In genomic region chr11:73049335-73049734, GRCm38 (mm10) we compare ENCODE assay signal across 8 mouse cellular contexts. TPM values are rescaled to one million over a fixed set of nuclear protein-coding genes. Genes with fewer than 3 reads are reported as not detected.
DNase-seq lines count a peak whose midpoint lies in the region; ATAC-seq and TF ChIP-seq lines count a peak whose summit lies in the region.

No protein-coding gene starts in this region.

- TF ChIP-seq CTCF in hindbrain, postnatal 0 days (IDR thresholded peaks at IDR 0.05; ENCODE audit: low read depth), result peak; percentile 89

- no peak overlapping the region for H3K27ac ChIP-seq in hindbrain, postnatal 0 days

- no peaks in the 10 kb centered on the region for H3K27me3 ChIP-seq in hindbrain, postnatal 0 days (ENCODE audit: insufficient read depth, low read length)

- H3K4me1 ChIP-seq in hindbrain, postnatal 0 days (ENCODE audit: insufficient read depth, low read length), result 0 out of 2 replicates have a peak, but pooled peaks cover 5% of the 10 kb centered on the region

- no peaks in the 10 kb centered on the region for H3K9me3 ChIP-seq in hindbrain, postnatal 0 days (ENCODE audit: low read length)

- H3K36me3 ChIP-seq in hindbrain, postnatal 0 days (ENCODE audit: insufficient read depth, low read length), result peaks cover 29% of the 10 kb centered on the region; the same call in 1 of the 2 replicates

- WGBS in hindbrain, postnatal 0 days, result 1% methylated on average over 4 of the region's 4 CpGs

- DNase-seq in CD4-positive, CD25-positive, alpha-beta regulatory T cell, adult 2 months (ENCODE audit: low read depth, low spot score), result peak; percentile 82
- DNase-seq in gastrocnemius, adult 8-10 months (ENCODE audit: low spot score in 2 of 2), result peak; percentile 59 to 61
- peak; percentile 90 for DNase-seq in hindbrain, postnatal 0 days (ENCODE audit: low spot score)
- DNase-seq in left cerebral cortex, postnatal 14 days (ENCODE audit: low spot score in 2 of 2), result peak; percentile 82 to 83
- DNase-seq in right cerebral cortex, postnatal 25 days, result peak; percentile 65

- intact Hi-C loops in left cerebral cortex, postnatal 14 days (cut with DNase I), result no loop called here

- H3K4me3 ChIP-seq in hindbrain, postnatal 0 days (ENCODE audit: low read length), result 0 out of 2 replicates have a peak overlapping the region, but pooled peaks have one; percentile 82

- no peak overlapping the region for H3K9ac ChIP-seq in hindbrain, postnatal 0 days (replicated peaks; ENCODE audit: low read length)

- no peak for ATAC-seq in CD4-positive, CD25-positive, alpha-beta regulatory T cell, adult 4 months
- ATAC-seq in common myeloid progenitor, adult 5-6 weeks (replicated peaks; ENCODE audit: low read depth, poor library complexity, severe bottlenecking), result peak; percentile 32; the same call in 1 of the 2 replicates
- no peak for ATAC-seq in hindbrain, postnatal 0 days
- peak; percentile 40 for ATAC-seq in megakaryocyte progenitor cell, adult 5-6 weeks (replicated peaks; ENCODE audit: poor library complexity)

- H3K4me2 ChIP-seq in hindbrain, postnatal 0 days (ENCODE audit: low read depth, low read length), result peak overlapping the region; percentile 64

RNA-seq across cellular contexts. Expression of gene Ncbp3, which starts 1.8 kb away (rescaled TPM):
- 10 to 100 TPM; 17.1 to 21.5 TPM for polyA plus RNA-seq in CD4-positive, CD25-positive, alpha-beta regulatory T cell, adult 4 months (2017; shearing (Covaris generic))
- total RNA-seq in common myeloid progenitor, adult 5-6 weeks (2017), result 12.4 and 15.4 TPM in 2 replicates
- 1 to 10 TPM; 2.3 to 3.3 (median 2.9) TPM for total RNA-seq in gastrocnemius, adult 8-10 months (2022)
- total RNA-seq in hindbrain, postnatal 0 days (2014; rRNA removed), result 5.2 and 6.9 TPM in 2 replicates
- polyA plus RNA-seq in hindbrain, postnatal 0 days (2015; fragmentation: Nextera tagmentation; extraction: Ambion mirVana), result 7.3 and 7.7 TPM in 2 replicates
- 1 to 10 TPM; 8.0 to 9.7 TPM for total RNA-seq in left cerebral cortex, postnatal 14 days (2021)
- total RNA-seq in megakaryocyte progenitor cell, adult 5-6 weeks (2015), result 9.6 and 10.2 TPM in 2 replicates
- total RNA-seq in megakaryocyte progenitor cell, adult 5-6 weeks (2017), result 12.7 and 15.1 TPM in 2 replicates

RNA-seq across cellular contexts. Expression of gene Camkk1, which starts 30.5 kb away (rescaled TPM):
- 1 to 10 TPM; 2.3 to 5.8 TPM for polyA plus RNA-seq in CD4-positive, CD25-positive, alpha-beta regulatory T cell, adult 4 months (2017; shearing (Covaris generic))
- total RNA-seq in common myeloid progenitor, adult 5-6 weeks (2017), result 1.6 and 1.8 TPM in 2 replicates
- total RNA-seq in gastrocnemius, adult 8-10 months (2022), result under 1 TPM; 0.22 to 0.32 (median 0.28) TPM
- 27.4 and 32.5 TPM in 2 replicates for total RNA-seq in hindbrain, postnatal 0 days (2014; rRNA removed)
- 26.5 and 26.7 TPM in 2 replicates for polyA plus RNA-seq in hindbrain, postnatal 0 days (2015; fragmentation: Nextera tagmentation; extraction: Ambion mirVana)
- total RNA-seq in left cerebral cortex, postnatal 14 days (2021), result 10 to 100 TPM; 47.2 to 53.4 TPM
- total RNA-seq in megakaryocyte progenitor cell, adult 5-6 weeks (2015), result 0.35 and 0.59 TPM in 2 replicates
- 1.2 and 1.4 TPM in 2 replicates for total RNA-seq in megakaryocyte progenitor cell, adult 5-6 weeks (2017)

RNA-seq across cellular contexts. Expression of gene Itgae, which starts 41.0 kb away (rescaled TPM):
- polyA plus RNA-seq in CD4-positive, CD25-positive, alpha-beta regulatory T cell, adult 4 months (2017; shearing (Covaris generic)), result 100 to 1,000 TPM in 1 of 2 experiments, 10 to 100 TPM in 1; 63.9 to 126 TPM
- 0.05 TPM in 1 of 2 replicates, not detected in the other for total RNA-seq in common myeloid progenitor, adult 5-6 weeks (2017)
- under 1 TPM in 3 of 4 experiments, not detected in 1; 0.08 to 0.10 (median 0.09) TPM for total RNA-seq in gastrocnemius, adult 8-10 months (2022)
- total RNA-seq in hindbrain, postnatal 0 days (2014; rRNA removed), result 0.16 and 0.18 TPM in 2 replicates
- 0.14 and 0.31 TPM in 2 replicates for polyA plus RNA-seq in hindbrain, postnatal 0 days (2015; fragmentation: Nextera tagmentation; extraction: Ambion mirVana)
- total RNA-seq in left cerebral cortex, postnatal 14 days (2021), result under 1 TPM; 0.53 to 0.55 TPM
- total RNA-seq in megakaryocyte progenitor cell, adult 5-6 weeks (2015), result 0.07 TPM in 1 of 2 replicates, not detected in the other
- total RNA-seq in megakaryocyte progenitor cell, adult 5-6 weeks (2017), result 0.20 TPM in 1 of 2 replicates, not detected in the other

RNA-seq across cellular contexts. Expression of gene P2rx1, which starts 50.4 kb away (rescaled TPM):
- polyA plus RNA-seq in CD4-positive, CD25-positive, alpha-beta regulatory T cell, adult 4 months (2017; shearing (Covaris generic)), result under 1 TPM in 1 of 2 experiments, not detected in 1; 0.39 TPM
- total RNA-seq in common myeloid progenitor, adult 5-6 weeks (2017), result 9.4 and 14.6 TPM in 2 replicates
- under 1 TPM; 0.24 to 0.52 (median 0.34) TPM for total RNA-seq in gastrocnemius, adult 8-10 months (2022)
- total RNA-seq in hindbrain, postnatal 0 days (2014; rRNA removed), result 0.32 and 1.3 TPM in 2 replicates
- polyA plus RNA-seq in hindbrain, postnatal 0 days (2015; fragmentation: Nextera tagmentation; extraction: Ambion mirVana), result 0.45 and 0.60 TPM in 2 replicates
- total RNA-seq in left cerebral cortex, postnatal 14 days (2021), result 1 to 10 TPM; 1.2 to 1.3 TPM
- total RNA-seq in megakaryocyte progenitor cell, adult 5-6 weeks (2015), result 6.8 and 9.3 TPM in 2 replicates
- 3.8 and 5.2 TPM in 2 replicates for total RNA-seq in megakaryocyte progenitor cell, adult 5-6 weeks (2017)

Comparison
In these comparisons a context has a peak if more than half of its experiments do, and no peak if none do; other contexts are left out.
1. ATAC-seq: peak in common myeloid progenitor, adult 5-6 weeks (single experiment) and megakaryocyte progenitor cell, adult 5-6 weeks (single experiment); none in CD4-positive, CD25-positive, alpha-beta regulatory T cell, adult 4 months (single experiment) and hindbrain, postnatal 0 days (single experiment).
2. RNA of gene Camkk1, which starts 30.5 kb away (total RNA-seq): 47.2 to 53.4 TPM in left cerebral cortex, postnatal 14 days and 27.4 to 32.5 TPM in hindbrain, postnatal 0 days; 1.6 to 1.8 TPM in common myeloid progenitor, adult 5-6 weeks, 0.35 to 1.4 TPM in megakaryocyte progenitor cell, adult 5-6 weeks and 0.22 to 0.32 TPM in gastrocnemius, adult 8-10 months; every median in the first group is over 10 times any median in the second.
3. Peak in every context shown above with its lines, with median percentiles within 50 percentile points of each other: DNase-seq.